Mouse (Mus musculus) olfactory bulb, adult 2 months (tissue): ENCODE results near the gene Chpf.

Experiments used
- CTCF ChIP-seq: fragments of 200-500 bp; IDR thresholded peaks from 2 replicates; pipeline ENCODE4 v1.5.1; 2012; ENCODE audit warnings: low read depth, mild to moderate bottlenecking, low read length, moderate library complexity; ENCODE audit not compliant: insufficient read depth
- POLR2A ChIP-seq: fragments of 200-500 bp; IDR thresholded peaks from 2 replicates; pipeline ENCODE4 v1.6.1; 2012; ENCODE audit warnings: mild to moderate bottlenecking, low read depth, low read length, moderate library complexity; ENCODE audit not compliant: insufficient read depth

DNA sequence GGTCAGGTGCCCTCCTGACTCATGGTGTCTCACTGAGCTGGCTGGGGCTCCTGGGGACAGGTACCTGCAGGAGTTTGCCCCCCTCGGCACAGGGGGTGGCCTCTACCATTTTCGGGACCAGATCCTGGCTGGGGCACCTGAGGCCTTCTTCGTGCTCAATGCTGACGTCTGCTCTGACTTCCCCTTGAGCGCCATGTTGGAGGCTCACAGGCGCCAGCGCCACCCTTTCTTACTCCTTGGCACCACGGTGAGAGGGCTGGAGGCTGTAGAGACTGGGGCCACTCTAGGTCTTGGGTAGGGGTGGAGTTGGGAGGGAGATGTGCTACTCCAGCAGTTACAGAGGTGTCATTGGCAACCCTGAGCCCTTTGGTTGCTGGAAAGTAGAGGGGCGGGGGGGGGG lies 40.3 kb downstream of the Chpf start:
- TF ChIP-seq CTCF = no peak
- TF ChIP-seq POLR2A = no peak
